In genomic region chr9:118831080-118831479, GRCm38 (mm10) we compare ENCODE assay signal across 7 mouse cellular contexts.
A peak's percentile ranks its signal among the peaks of the same experiment; 100 is the strongest.
DNase-seq lines count a peak whose midpoint lies in the region; ATAC-seq and TF ChIP-seq lines count a peak whose summit lies in the region.

No protein-coding gene starts in this region.

- 0 out of 2 replicates have a peak, but pooled peaks have one; percentile 48 for ATAC-seq in midbrain, embryonic 13.5 days
- no peak for ATAC-seq in midbrain, embryonic 11.5 days (ENCODE audit: low FRiP score)
- peak; percentile 71 for ATAC-seq in heart, postnatal 0 days (ENCODE audit: insufficient read depth, low read depth)
- peak; percentile 68 for ATAC-seq in limb, embryonic 14.5 days (ENCODE audit: low FRiP score, low read depth)
- ATAC-seq in inflammation-experienced regulatory T-cells, adult 6 months = no peak

- H3K4me3 ChIP-seq in midbrain, embryonic 13.5 days (replicated peaks) = no peak overlapping the region
- no peak overlapping the region for H3K4me3 ChIP-seq in midbrain, embryonic 11.5 days (ENCODE audit: low read depth, low read length)
- no peak overlapping the region for H3K4me3 ChIP-seq in heart, postnatal 0 days (ENCODE audit: low read depth, low read length)
- H3K4me3 ChIP-seq in limb, embryonic 14.5 days (replicated peaks; ENCODE audit: low read length) = no peak overlapping the region

- no peak for TF ChIP-seq CTCF in heart, postnatal 0 days (IDR thresholded peaks at IDR 0.05; ENCODE audit: low read depth)

- no peaks in the 10 kb centered on the region for H3K36me3 ChIP-seq in midbrain, embryonic 13.5 days
- H3K36me3 ChIP-seq in midbrain, embryonic 11.5 days (ENCODE audit: control insufficient read depth, insufficient read depth, low read length) = no peaks in the 10 kb centered on the region
- 0 out of 2 replicates have a peak, but pooled peaks cover 14% of the 10 kb centered on the region for H3K36me3 ChIP-seq in heart, postnatal 0 days (replicated peaks; ENCODE audit: control insufficient read depth, insufficient read depth, low read length)
- peaks cover 12% of the 10 kb centered on the region; the same call in 1 of the 2 replicates for H3K36me3 ChIP-seq in limb, embryonic 14.5 days (ENCODE audit: control insufficient read depth, insufficient read depth, low read length)

- no peak for DNase-seq in midbrain, embryonic 11.5 days (ENCODE audit: low spot score, missing footprints)
- peak; percentile 63 for DNase-seq in gastrocnemius, postnatal 14 days
- peak; percentile 56 for DNase-seq in heart, postnatal 0 days (ENCODE audit: low spot score)
- peak; percentile 52 for DNase-seq in limb, embryonic 14.5 days (ENCODE audit: low spot score)
- DNase-seq in thymus, postnatal 0 days (ENCODE audit: low spot score) = no peak

- no peak for TF ChIP-seq POLR2A in limb, embryonic 14.5 days (IDR thresholded peaks at IDR 0.05; ENCODE audit: borderline replicate concordance, extremely low read depth, insufficient read depth, insufficient read length)

- H3K27me3 ChIP-seq in midbrain, embryonic 13.5 days = no peaks in the 10 kb centered on the region
- H3K27me3 ChIP-seq in midbrain, embryonic 11.5 days (ENCODE audit: control insufficient read depth, insufficient read depth, low read length) = no peaks in the 10 kb centered on the region
- H3K27me3 ChIP-seq in heart, postnatal 0 days (ENCODE audit: control insufficient read depth, insufficient read depth, low read length) = no peaks in the 10 kb centered on the region
- H3K27me3 ChIP-seq in limb, embryonic 14.5 days (ENCODE audit: control insufficient read depth, insufficient read depth, low read length) = no peaks in the 10 kb centered on the region

- no peaks in the 10 kb centered on the region for H3K9me3 ChIP-seq in midbrain, embryonic 13.5 days
- H3K9me3 ChIP-seq in midbrain, embryonic 11.5 days (ENCODE audit: control insufficient read depth, low read length) = no peaks in the 10 kb centered on the region
- H3K9me3 ChIP-seq in heart, postnatal 0 days (replicated peaks; ENCODE audit: control insufficient read depth, low read length) = no peaks in the 10 kb centered on the region
- H3K9me3 ChIP-seq in limb, embryonic 14.5 days (ENCODE audit: control insufficient read depth, low read length) = no peaks in the 10 kb centered on the region

- H3K27ac ChIP-seq in midbrain, embryonic 13.5 days = no peak overlapping the region
- H3K27ac ChIP-seq in midbrain, embryonic 11.5 days (ENCODE audit: low read depth, low read length) = no peak overlapping the region
- H3K27ac ChIP-seq in heart, postnatal 0 days (ENCODE audit: low read depth) = peak overlapping the region; percentile 67
- H3K27ac ChIP-seq in limb, embryonic 14.5 days (replicated peaks; ENCODE audit: low read depth, low read length) = peak overlapping the region; percentile 63

- intact Hi-C loops in gastrocnemius, postnatal 14 days (cut with DNase I; ENCODE audit: low total_unique reads) = no loop called here

- 73% methylated on average over 11 of the region's 11 CpGs for WGBS in midbrain, embryonic 13.5 days
- WGBS in midbrain, embryonic 11.5 days = 78% methylated on average over 11 of the region's 11 CpGs
- WGBS in heart, postnatal 0 days = 11% methylated on average over 11 of the region's 11 CpGs
- 40% methylated on average over 11 of the region's 11 CpGs for WGBS in limb, embryonic 14.5 days

- TF ChIP-seq EP300 in heart, postnatal 0 days (IDR thresholded peaks at IDR 0.05; ENCODE audit: low read depth) = no peak

- H3K4me1 ChIP-seq in midbrain, embryonic 13.5 days (replicated peaks) = 0 out of 2 replicates have a peak, but pooled peaks cover 5% of the 10 kb centered on the region
- no peaks in the 10 kb centered on the region for H3K4me1 ChIP-seq in midbrain, embryonic 11.5 days (ENCODE audit: control insufficient read depth, insufficient read depth, low read length)
- H3K4me1 ChIP-seq in heart, postnatal 0 days (ENCODE audit: control insufficient read depth, insufficient read depth) = peaks cover 19% of the 10 kb centered on the region
- peaks cover 17% of the 10 kb centered on the region for H3K4me1 ChIP-seq in limb, embryonic 14.5 days (ENCODE audit: control insufficient read depth, insufficient read depth, low read length)

- H3K9ac ChIP-seq in midbrain, embryonic 13.5 days (replicated peaks) = no peak overlapping the region
- H3K9ac ChIP-seq in midbrain, embryonic 11.5 days (ENCODE audit: low read length) = no peak overlapping the region
- no peak overlapping the region for H3K9ac ChIP-seq in heart, postnatal 0 days (replicated peaks; ENCODE audit: low read depth, low read length)
- H3K9ac ChIP-seq in limb, embryonic 14.5 days (ENCODE audit: low read depth, low read length, severe bottlenecking) = no peak overlapping the region

- no peak overlapping the region for H3K4me2 ChIP-seq in midbrain, embryonic 13.5 days (replicated peaks)
- H3K4me2 ChIP-seq in midbrain, embryonic 11.5 days = no peak overlapping the region
- no peak overlapping the region for H3K4me2 ChIP-seq in heart, postnatal 0 days (ENCODE audit: low read depth, low read length)
- no peak overlapping the region for H3K4me2 ChIP-seq in limb, embryonic 14.5 days (replicated peaks; ENCODE audit: low read depth, low read length, severe bottlenecking)

Comparison
In these comparisons a context has a peak if more than half of its experiments do, and no peak if none do; other contexts are left out.
1. ATAC-seq: peak in midbrain, embryonic 13.5 days (single experiment), heart, postnatal 0 days (single experiment) and limb, embryonic 14.5 days (single experiment); none in midbrain, embryonic 11.5 days (single experiment) and inflammation-experienced regulatory T-cells, adult 6 months (single experiment).
2. H3K27ac ChIP-seq: peak in heart, postnatal 0 days (single experiment) and limb, embryonic 14.5 days (single experiment); none in midbrain, embryonic 13.5 days (single experiment) and midbrain, embryonic 11.5 days (single experiment).
3. DNase-seq: peak in gastrocnemius, postnatal 14 days (single experiment), heart, postnatal 0 days (single experiment) and limb, embryonic 14.5 days (single experiment); none in midbrain, embryonic 11.5 days (single experiment) and thymus, postnatal 0 days (single experiment).